Mouse (Mus musculus) embryonic facial prominence, embryonic 14.5 days (tissue): ENCODE data around the gene Gab1. TPM values are rescaled to one million over a fixed set of nuclear protein-coding genes. Genes with fewer than 3 reads are reported as not detected.

Experiments used
- ATAC-seq: fragments of 200-750 bp; cut with Nextera tagmentation; 2 replicates; pipeline ENCODE4 v1.8.0; 2017; ENCODE audit warnings: low read depth, moderate number of reproducible peaks, moderate TSS enrichment
- DNase-seq: peaks from one replicate; pipeline ENCODE4 v3.0.0-alpha.2; 2015; ENCODE audit warnings: low spot score
- H3K27ac ChIP-seq: fragments of 300-500 bp; sonication (generic); replicated peaks from 2 replicates; pipeline ENCODE4 v1.5.1; 2014; ENCODE audit warnings: low read depth, mild to moderate bottlenecking, low read length, moderate library complexity
- H3K27me3 ChIP-seq: fragments of 300-500 bp; sonication (generic); replicated peaks from 2 replicates; pipeline ENCODE4 v1.6.1; 2014; ENCODE audit warnings: low read length; ENCODE audit not compliant: control insufficient read depth, insufficient read depth
- H3K36me3 ChIP-seq: fragments of 300-500 bp; sonication (generic); 2 replicates; pipeline ENCODE4 v1.6.1; 2014; ENCODE audit warnings: low read length, mixed read lengths; ENCODE audit not compliant: control insufficient read depth, insufficient read depth
- H3K4me1 ChIP-seq: fragments of 300-500 bp; sonication (generic); 2 replicates; pipeline ENCODE4 v1.6.1; 2014; ENCODE audit warnings: antibody characterized with exemption, low read length; ENCODE audit not compliant: control insufficient read depth, insufficient read depth
- H3K4me2 ChIP-seq: fragments of 300-500 bp; sonication (generic); 2 replicates; pipeline ENCODE4 v1.6.1; 2014; ENCODE audit warnings: low read depth, mild to moderate bottlenecking, low read length, moderate library complexity, mixed read lengths
- H3K4me3 ChIP-seq: fragments of 300-500 bp; sonication (generic); 2 replicates; pipeline ENCODE4 v1.5.1; 2014; ENCODE audit warnings: low read depth, mild to moderate bottlenecking, low read length
- H3K9ac ChIP-seq: fragments of 300-500 bp; sonication (generic); 2 replicates; pipeline ENCODE4 v1.6.1; 2014; ENCODE audit warnings: low read depth, mild to moderate bottlenecking, low read length, moderate library complexity, mixed read lengths
- H3K9me3 ChIP-seq: fragments of 300-500 bp; sonication (generic); 2 replicates; pipeline ENCODE4 v1.6.1; 2016; ENCODE audit warnings: low read length; ENCODE audit not compliant: control insufficient read depth
- WGBS: fragments of 180-500 bp; shearing (Covaris S2); extraction: QIAGEN DNeasy Blood & Tissue Kit; methylation state at CpG from one replicate; pipeline ENCODE4 v1.1.7; 2014; 5-methylcytosine and 5-hydroxymethylcytosine counted together
- polyA plus RNA-seq: library from polyadenylated mRNA; unstranded; fragments of >200 nt; fragmentation: Nextera tagmentation; extraction: Ambion mirVana; gene quantifications from 2 replicates; pipeline ENCODE4 v1.2.1, GENCODE M21; 2014

The Gab1 gene
- polyA plus RNA-seq, 1 experiment from 2014 or later, result 30.3 TPM

GRCm38 (mm10) chr8:80817065-80817464 is 63.3 kb downstream of the Gab1 start:
- Histone ChIP-seq H3K9me3 (no peaks in the 10 kb centered on the region), H3K4me3 (no peak overlapping the region), H3K27ac (no peak overlapping the region), H3K4me1 (peaks cover 21% of the 10 kb centered on the region), H3K36me3 (no peaks in the 10 kb centered on the region), H3K4me2 (no peak overlapping the region), H3K9ac (no peak overlapping the region), H3K27me3 (no peaks in the 10 kb centered on the region)
- ATAC-seq, result no peak
- DNase-seq, result no peak
- WGBS, result 72% methylated on average over 2 of the region's 2 CpGs

GRCm38 (mm10) chr8:80815179-80815578 is 65.1 kb downstream of the Gab1 start:
- Histone ChIP-seq H3K4me2 (no peak overlapping the region), H3K36me3 (no peaks in the 10 kb centered on the region), H3K27me3 (no peaks in the 10 kb centered on the region), H3K4me1 (peaks cover 24% of the 10 kb centered on the region), H3K9ac (no peak overlapping the region), H3K4me3 (no peak overlapping the region), H3K9me3 (no peaks in the 10 kb centered on the region), H3K27ac (no peak overlapping the region; the same call in 1 of the 2 replicates)
- DNase-seq (peak; percentile 65), ATAC-seq (no peak)
- 57% methylated on average over 6 of the region's 6 CpGs for WGBS

GRCm38 (mm10) chr8:80814087-80814791 is 66.1 kb downstream of the Gab1 start:
- 33% methylated on average over 13 of the region's 13 CpGs for WGBS
- H3K27ac ChIP-seq, result peak overlapping the region; percentile 11; the same call in 1 of the 2 replicates
- H3K27me3 ChIP-seq, result no peaks in the 10 kb centered on the region
- no peak overlapping the region for H3K4me3 ChIP-seq
- H3K9me3 ChIP-seq, result no peaks in the 10 kb centered on the region; the same call in 1 of the 2 replicates
- ATAC-seq (peak; percentile 79), DNase-seq (peak; percentile 62)
- peaks cover 24% of the 10 kb centered on the region for H3K4me1 ChIP-seq
- peak overlapping the region; percentile 11; the same call in 1 of the 2 replicates for H3K9ac ChIP-seq
- H3K4me2 ChIP-seq, result 0 out of 2 replicates have a peak overlapping the region, but pooled peaks have one; percentile 1
- no peaks in the 10 kb centered on the region for H3K36me3 ChIP-seq

- no peak overlapping the region for H3K4me3 ChIP-seq
- no peak overlapping the region for H3K4me2 ChIP-seq
- WGBS, result 83% methylated on average over 5 of the region's 5 CpGs
- no peaks in the 10 kb centered on the region for H3K27me3 ChIP-seq
- H3K36me3 ChIP-seq, result no peaks in the 10 kb centered on the region
- no peak for ATAC-seq
- H3K4me1 ChIP-seq, result peaks cover 26% of the 10 kb centered on the region
- H3K27ac ChIP-seq, result no peak overlapping the region
- DNase-seq, result no peak
- H3K9me3 ChIP-seq, result no peaks in the 10 kb centered on the region; the same call in 1 of the 2 replicates
- no peak overlapping the region for H3K9ac ChIP-seq
These were observed 66.9 kb downstream of the Gab1 start for GRCm38 (mm10) chr8:80813439-80813838.

DNA sequence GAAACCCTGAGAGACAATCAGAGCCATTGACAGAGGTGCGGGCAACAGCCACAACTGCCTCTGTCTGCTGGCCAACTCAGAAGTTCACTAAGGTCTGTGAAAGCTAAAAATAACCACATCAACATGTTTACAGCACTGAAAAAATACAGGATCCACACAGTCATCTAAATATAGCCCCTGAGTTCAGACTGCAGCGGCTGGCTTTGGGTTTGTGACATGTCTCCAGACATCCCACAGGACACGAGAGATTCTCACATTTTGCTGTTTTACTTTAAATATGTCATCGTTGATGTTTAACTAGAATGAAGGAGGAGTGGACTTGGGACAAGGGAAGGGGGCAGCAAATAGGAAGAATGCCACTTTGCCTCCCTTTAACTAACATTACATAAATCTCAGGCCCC is 68.7 kb downstream of the Gab1 start:
- Histone ChIP-seq H3K4me1 (peaks cover 35% of the 10 kb centered on the region), H3K27ac (peak overlapping the region; percentile 63), H3K4me3 (no peak overlapping the region), H3K27me3 (no peaks in the 10 kb centered on the region), H3K9ac (no peak overlapping the region), H3K9me3 (no peaks in the 10 kb centered on the region; the same call in 1 of the 2 replicates), H3K36me3 (no peaks in the 10 kb centered on the region), H3K4me2 (no peak overlapping the region)
- peak; percentile 51 for DNase-seq
- WGBS, result 49% methylated on average over 4 of the region's 4 CpGs
- ATAC-seq, result no peak

DNA sequence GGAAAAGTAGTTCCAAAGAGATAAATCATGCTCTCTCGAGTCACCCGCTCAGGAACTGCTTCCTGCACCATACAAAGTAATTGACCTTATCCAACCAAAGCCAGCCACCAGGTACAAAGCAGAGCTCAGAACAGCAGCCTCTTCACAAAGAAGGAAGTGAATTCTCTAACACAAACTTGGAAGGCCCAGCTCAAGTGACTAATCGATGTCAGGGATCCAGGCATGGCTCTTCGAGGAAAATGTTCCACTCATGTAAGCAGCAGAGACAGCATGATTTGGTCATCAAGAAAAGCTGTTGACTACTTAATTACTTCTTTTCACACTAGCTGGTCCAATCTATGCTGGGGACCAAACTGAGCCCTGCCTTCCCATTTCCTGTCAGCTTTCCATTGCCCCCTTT is 69.4 kb downstream of the Gab1 start:
- Histone ChIP-seq H3K4me1 (peaks cover 35% of the 10 kb centered on the region), H3K9ac (no peak overlapping the region), H3K27me3 (no peaks in the 10 kb centered on the region), H3K9me3 (no peaks in the 10 kb centered on the region; the same call in 1 of the 2 replicates), H3K4me3 (no peak overlapping the region), H3K4me2 (no peak overlapping the region), H3K27ac (peak overlapping the region; percentile 52; the same call in 1 of the 2 replicates), H3K36me3 (no peaks in the 10 kb centered on the region)
- DNase-seq (no peak), ATAC-seq (no peak)
- 51% methylated on average over 4 of the region's 4 CpGs for WGBS

DNA sequence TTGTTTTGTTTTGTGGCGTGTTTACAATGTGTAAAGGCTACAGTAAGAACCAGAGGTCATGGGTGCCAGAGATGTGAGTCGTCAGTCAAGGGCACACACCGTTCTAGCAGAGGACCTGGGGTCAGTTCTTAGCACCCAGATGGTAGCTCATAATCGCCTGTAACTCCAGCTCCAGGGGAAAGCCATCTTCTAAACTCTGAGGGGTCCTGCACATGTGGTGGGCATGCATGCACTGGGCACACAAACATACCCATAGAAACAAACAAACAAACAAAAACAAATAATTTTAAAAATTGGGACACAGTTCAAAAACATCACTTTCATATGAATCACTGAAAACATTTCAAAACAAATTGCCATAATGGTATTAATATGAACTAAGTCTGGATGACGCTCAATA is 69.9 kb downstream of the Gab1 start:
- Histone ChIP-seq H3K4me1 (peaks cover 35% of the 10 kb centered on the region), H3K36me3 (no peaks in the 10 kb centered on the region), H3K4me3 (no peak overlapping the region), H3K4me2 (no peak overlapping the region), H3K9ac (no peak overlapping the region), H3K27ac (no peak overlapping the region), H3K9me3 (no peaks in the 10 kb centered on the region; the same call in 1 of the 2 replicates), H3K27me3 (no peaks in the 10 kb centered on the region)
- WGBS, result 91% methylated on average over 5 of the region's 5 CpGs
- DNase-seq (no peak), ATAC-seq (no peak)

DNA sequence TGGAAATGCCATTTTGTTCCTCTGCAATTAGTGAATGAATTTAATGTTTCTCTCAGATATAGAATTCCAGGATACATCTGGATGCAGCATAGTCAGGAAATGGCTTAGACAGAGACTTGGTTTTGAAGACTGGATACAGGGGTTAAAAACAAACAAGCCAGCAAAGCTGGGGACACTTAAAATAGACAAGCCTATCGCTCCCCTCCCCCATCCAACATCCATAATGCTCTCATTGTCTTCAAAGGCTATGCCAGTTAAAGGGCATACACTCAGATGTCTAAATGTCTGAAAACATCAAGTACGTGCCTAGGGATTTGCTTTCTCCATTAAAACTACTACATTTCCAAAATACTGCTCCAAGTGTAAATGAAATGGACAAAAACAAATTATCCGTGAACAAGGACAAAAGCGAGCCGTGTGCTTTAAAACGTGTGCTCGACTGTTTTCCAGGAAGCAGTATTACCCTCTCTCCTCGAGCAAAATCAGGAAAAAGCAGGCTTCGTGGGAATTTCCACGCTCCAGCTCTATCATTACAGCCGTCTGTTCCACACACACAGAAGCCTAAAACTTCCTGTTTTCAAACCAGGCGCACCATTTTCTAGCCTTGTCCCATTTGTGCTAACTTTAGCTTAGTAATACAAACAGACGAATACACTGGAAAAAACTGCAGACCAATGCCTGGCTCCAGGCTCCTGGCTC is 72.4 kb downstream of the Gab1 start:
- Histone ChIP-seq H3K36me3 (no peaks in the 10 kb centered on the region), H3K4me1 (peaks cover 32% of the 10 kb centered on the region), H3K9me3 (no peaks in the 10 kb centered on the region; the same call in 1 of the 2 replicates), H3K4me2 (peak overlapping the region; percentile 25), H3K9ac (peak overlapping the region; percentile 46; the same call in 1 of the 2 replicates), H3K27me3 (no peaks in the 10 kb centered on the region), H3K4me3 (no peak overlapping the region), H3K27ac (peak overlapping the region; percentile 49)
- WGBS, result 22% methylated on average over 13 of the region's 13 CpGs
- ATAC-seq (no peak), DNase-seq (peak; percentile 52)
